Mouse (Mus musculus): Measurements from ENCODE around the gene Gtf3c3.

DNA sequence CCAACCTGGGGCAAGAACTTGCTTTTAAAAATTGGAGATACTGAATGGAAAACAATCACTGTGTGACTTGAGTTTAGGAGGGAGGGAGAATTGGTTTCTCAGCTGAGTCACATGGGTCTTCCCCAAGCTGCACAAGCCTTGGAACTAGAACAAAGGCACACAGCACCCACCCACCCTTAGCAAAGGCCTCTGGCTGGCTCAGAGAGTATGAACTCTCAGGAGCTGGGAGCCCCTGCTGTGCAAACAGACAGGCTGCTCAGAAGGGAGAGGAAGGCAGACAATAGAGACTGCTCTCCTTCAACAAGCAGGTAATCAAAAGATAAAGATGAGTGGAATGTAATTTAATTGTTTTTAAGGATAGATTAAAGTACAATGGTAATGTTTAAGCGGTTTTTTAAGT, 54.5 kb downstream of the Gtf3c3 start:
- TF ChIP-seq POLR2A (IDR thresholded peaks at IDR 0.05; ENCODE audit: low read depth, low read length) (no peak), CTCF (IDR thresholded peaks at IDR 0.05; ENCODE audit: extremely low read depth, insufficient read depth, insufficient read length, insufficient replicate concordance) (no peak)

Measured in spleen, adult 2 months (tissue).